In the genomic region with DNA sequence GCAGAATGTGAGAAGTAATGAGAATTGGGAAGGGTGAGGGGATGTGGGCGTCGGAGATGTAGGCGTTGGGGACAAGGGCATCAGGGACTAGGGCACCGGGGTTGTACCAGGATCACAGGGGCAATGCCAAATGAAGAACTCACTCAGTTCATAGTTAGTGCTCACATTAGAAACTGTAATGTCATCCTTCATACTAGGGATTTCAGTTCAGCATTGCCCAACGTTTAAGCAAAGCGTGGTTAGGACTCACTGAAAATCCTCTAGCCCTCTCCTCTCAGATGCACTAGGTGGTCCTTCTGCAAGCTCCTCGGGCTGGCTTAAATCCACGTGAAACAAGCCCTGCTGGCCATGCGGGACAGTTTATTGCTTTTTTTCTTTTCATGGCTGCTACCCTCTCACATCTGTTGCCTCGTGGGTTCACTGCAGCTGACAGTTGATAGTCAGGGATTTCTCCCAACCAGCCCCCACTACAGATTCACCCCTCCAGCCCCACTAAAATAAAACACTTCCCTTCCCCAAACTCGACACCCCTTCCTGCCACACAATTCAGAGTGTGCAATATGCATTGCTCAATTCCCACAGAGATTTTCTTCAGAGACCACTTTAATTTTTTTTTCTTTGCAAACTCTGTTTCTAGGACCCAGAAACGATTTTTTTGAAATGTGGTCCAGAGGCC, we compare ENCODE assay signal across 19 mouse cellular contexts. TPM values are rescaled to one million over a fixed set of nuclear protein-coding genes. Genes with fewer than 3 reads are reported as not detected.
DNase-seq lines count a peak whose midpoint lies in the region; ATAC-seq and TF ChIP-seq lines count a peak whose summit lies in the region.
"Had no signal": no experiment of that assay in that cellular context is flagged by ENCODE, and none has a peak within 500 bp of the region (broad histone marks: within the 10 kb centered on the region; RNA-seq: fewer than 3 reads in every experiment).

No protein-coding gene starts in this region.

- H3K4me1 ChIP-seq in embryonic fibroblast, embryonic 13.5 days (ENCODE audit: control insufficient read depth, insufficient read depth, low read length): peaks cover 12% of the 10 kb centered on the region
- peaks cover 45% of the 10 kb centered on the region for H3K4me1 ChIP-seq in limb, embryonic 13.5 days
- H3K4me1 ChIP-seq in kidney, embryonic 16.5 days (ENCODE audit: insufficient read depth, low read length): peaks cover 12% of the 10 kb centered on the region
- H3K4me1 ChIP-seq: forebrain, embryonic 10.5 days; hindbrain, embryonic 15.5 days had no signal

- DNase-seq in lung, postnatal 36 days: peak; percentile 51
- DNase-seq in lung, postnatal 10 days: no peak
- DNase-seq in adrenal gland, postnatal 10 days: no peak
- no peak for DNase-seq in layer of hippocampus, adult 9-11 months
- DNase-seq: adrenal gland, adult 8-10 months; cerebellum, adult 18-20 months; cerebellum, postnatal 10 days; gastrocnemius, postnatal 36 days; heart, adult 2 months had no signal

- TF ChIP-seq CTCF in embryonic fibroblast, embryonic 13.5 days (IDR thresholded peaks at IDR 0.05; ENCODE audit: borderline replicate concordance, insufficient read depth, low read length): no peak

- 23% methylated on average over 12 of the region's 12 CpGs for WGBS in limb, embryonic 13.5 days
- WGBS in kidney, embryonic 16.5 days: 50% methylated on average over 12 of the region's 12 CpGs

- H3K9ac ChIP-seq in limb, embryonic 13.5 days: no peak overlapping the region
- H3K9ac ChIP-seq in kidney, embryonic 16.5 days (replicated peaks; ENCODE audit: low read length): no peak overlapping the region
- H3K9ac ChIP-seq: heart, embryonic 15.5 days; hindbrain, embryonic 15.5 days had no signal

- no peak for TF ChIP-seq POLR2A in embryonic fibroblast, embryonic 13.5 days (IDR thresholded peaks at IDR 0.05; ENCODE audit: low read depth, low read length)

- ATAC-seq in limb, embryonic 13.5 days (ENCODE audit: low FRiP score, low read depth): peak; percentile 40; the same call in 1 of the 2 replicates
- no peak for ATAC-seq in kidney, embryonic 16.5 days (ENCODE audit: low FRiP score, low TSS enrichment)
- ATAC-seq: forebrain, embryonic 14.5 days; intestine, embryonic 16.5 days had no signal

- no peaks in the 10 kb centered on the region for H3K36me3 ChIP-seq in limb, embryonic 13.5 days
- no peaks in the 10 kb centered on the region for H3K36me3 ChIP-seq in kidney, embryonic 16.5 days (ENCODE audit: insufficient read depth, low read length)
- H3K36me3 ChIP-seq: forebrain, embryonic 10.5 days; heart, embryonic 15.5 days had no signal

- no peaks in the 10 kb centered on the region for H3K9me3 ChIP-seq in limb, embryonic 13.5 days
- no peaks in the 10 kb centered on the region for H3K9me3 ChIP-seq in kidney, embryonic 16.5 days (ENCODE audit: low read length)
- H3K9me3 ChIP-seq: forebrain, embryonic 10.5 days; heart, embryonic 15.5 days; hindbrain, embryonic 15.5 days had no signal

- no peak overlapping the region for H3K4me3 ChIP-seq in embryonic fibroblast, embryonic 13.5 days (ENCODE audit: insufficient read depth, low read length)
- H3K4me3 ChIP-seq in limb, embryonic 13.5 days: no peak overlapping the region
- no peak overlapping the region for H3K4me3 ChIP-seq in kidney, embryonic 16.5 days (ENCODE audit: low read length)
- H3K4me3 ChIP-seq: erythroblast, embryonic 14.5 days; forebrain, embryonic 10.5 days; heart, adult 2 months; heart, embryonic 15.5 days; hindbrain, embryonic 15.5 days had no signal

- peak overlapping the region; percentile 95; the same call in 1 of the 2 replicates for H3K27ac ChIP-seq in embryonic fibroblast, embryonic 13.5 days (ENCODE audit: insufficient read depth, low read length)
- H3K27ac ChIP-seq in limb, embryonic 13.5 days: peak overlapping the region; percentile 58; the same call in 1 of the 2 replicates
- H3K27ac ChIP-seq in kidney, embryonic 16.5 days (ENCODE audit: low read length): no peak overlapping the region
- H3K27ac ChIP-seq: forebrain, embryonic 10.5 days; heart, adult 2 months; heart, embryonic 15.5 days; hindbrain, embryonic 15.5 days had no signal

- no peaks in the 10 kb centered on the region for H3K27me3 ChIP-seq in limb, embryonic 13.5 days
- no peaks in the 10 kb centered on the region for H3K27me3 ChIP-seq in kidney, embryonic 16.5 days (ENCODE audit: insufficient read depth, low read length)
- H3K27me3 ChIP-seq: heart, embryonic 15.5 days; hindbrain, embryonic 15.5 days had no signal

- no peak overlapping the region for H3K4me2 ChIP-seq in limb, embryonic 13.5 days (replicated peaks)
- H3K4me2 ChIP-seq in kidney, embryonic 16.5 days (replicated peaks; ENCODE audit: low read depth, low read length): no peak overlapping the region
- H3K4me2 ChIP-seq: heart, embryonic 11.5 days; heart, embryonic 15.5 days; hindbrain, embryonic 15.5 days had no signal

RNA-seq across cellular contexts. Expression of a gene that starts 35.5 kb away (rescaled TPM):
- 0.74 and 1.9 TPM in 2 replicates for polyA plus RNA-seq in embryonic fibroblast, embryonic 13.5 days (2011; ENCODE audit: insufficient read length, low read depth, missing spikeins)
- polyA plus RNA-seq in limb, embryonic 13.5 days (2015; fragmentation: Nextera tagmentation; extraction: Ambion mirVana): 1.8 TPM in 2 replicates
- 1 to 10 TPM; 2.3 to 3.7 TPM for total RNA-seq in adrenal gland, postnatal 10 days (2021)
- polyA plus RNA-seq in kidney, embryonic 16.5 days (2015; fragmentation: Nextera tagmentation; extraction: Ambion mirVana): 0.27 and 0.30 TPM in 2 replicates
- total RNA-seq: gastrocnemius, postnatal 36 days had no signal
- polyA plus RNA-seq: erythroblast, embryonic 14.5 days had no signal
